Mouse (Mus musculus): ENCODE results near the gene Wsb2. TPM values are rescaled to one million over a fixed set of nuclear protein-coding genes. Genes with fewer than 3 reads are reported as not detected.
A peak's percentile ranks its signal among the peaks of the same experiment; 100 is the strongest.
"Not testable (repeated sequence)": the region's sequence is repeated elsewhere in the genome, so short reads cannot be mapped to it uniquely, and the experiment has no call there.

The Wsb2 gene
- polyA plus RNA-seq, 1 experiment from 2014 or later: 78.0 TPM

GRCm38 (mm10) chr5:117367206-117367605 is 10.1 kb downstream of the Wsb2 start:
- no peak overlapping the region for H3K27ac ChIP-seq
- no peak overlapping the region for H3K4me2 ChIP-seq
- H3K4me1 ChIP-seq: peaks cover 10% of the 10 kb centered on the region
- no peak overlapping the region for H3K4me3 ChIP-seq (replicated peaks)
- H3K36me3 ChIP-seq: peaks cover 32% of the 10 kb centered on the region
- H3K27me3 ChIP-seq (replicated peaks): no peaks in the 10 kb centered on the region
- WGBS: 34% methylated on average over 8 of the region's 8 CpGs
- H3K9me3 ChIP-seq: no peaks in the 10 kb centered on the region
- H3K9ac ChIP-seq: no peak overlapping the region
- ATAC-seq (ENCODE audit: insufficient read depth, low FRiP score, low read depth): no peak

- 82% methylated on average over 10 of the region's 10 CpGs for WGBS
- H3K9me3 ChIP-seq: no peaks in the 10 kb centered on the region
- H3K9ac ChIP-seq: no peak overlapping the region
- H3K27me3 ChIP-seq (replicated peaks): no peaks in the 10 kb centered on the region
- H3K36me3 ChIP-seq: peaks cover 39% of the 10 kb centered on the region
- H3K4me2 ChIP-seq: no peak overlapping the region
- no peak overlapping the region for H3K27ac ChIP-seq
- H3K4me3 ChIP-seq (replicated peaks): no peak overlapping the region
- H3K4me1 ChIP-seq: 0 out of 2 replicates have a peak, but pooled peaks cover 3% of the 10 kb centered on the region
- no peak for ATAC-seq (ENCODE audit: insufficient read depth, low FRiP score, low read depth)
Observed at GRCm38 (mm10) chr5:117370592-117370991, 13.5 kb downstream of the Wsb2 start.

GRCm38 (mm10) chr5:117373418-117373817 is 16.3 kb downstream of the Wsb2 start:
- H3K27me3 ChIP-seq (replicated peaks): no peaks in the 10 kb centered on the region
- WGBS: 90% methylated on average over 9 of the region's 9 CpGs
- no peaks in the 10 kb centered on the region for H3K4me1 ChIP-seq
- no peak overlapping the region for H3K9ac ChIP-seq
- H3K4me3 ChIP-seq (replicated peaks): no peak overlapping the region
- H3K27ac ChIP-seq: no peak overlapping the region
- no peaks in the 10 kb centered on the region for H3K9me3 ChIP-seq
- no peak for ATAC-seq (ENCODE audit: insufficient read depth, low FRiP score, low read depth)
- no peak overlapping the region for H3K4me2 ChIP-seq
- H3K36me3 ChIP-seq: peaks cover 38% of the 10 kb centered on the region

- Histone ChIP-seq H3K9me3 (no peaks in the 10 kb centered on the region), H3K27me3 (replicated peaks) (no peaks in the 10 kb centered on the region), H3K4me3 (replicated peaks) (no peak overlapping the region), H3K27ac (no peak overlapping the region), H3K4me2 (no peak overlapping the region), H3K36me3 (peaks cover 40% of the 10 kb centered on the region), H3K9ac (no peak overlapping the region), H3K4me1 (no peaks in the 10 kb centered on the region)
- WGBS: 84% methylated on average over 7 of the region's 7 CpGs
- ATAC-seq (ENCODE audit: insufficient read depth, low FRiP score, low read depth): no peak
Observed at GRCm38 (mm10) chr5:117374372-117375049, 17.4 kb downstream of the Wsb2 start.

GRCm38 (mm10) chr5:117376331-117376761 is 19.2 kb downstream of the Wsb2 start:
- no peak overlapping the region for H3K4me2 ChIP-seq
- H3K4me1 ChIP-seq: no peaks in the 10 kb centered on the region
- no peaks in the 10 kb centered on the region for H3K9me3 ChIP-seq
- H3K36me3 ChIP-seq: peaks cover 44% of the 10 kb centered on the region
- ATAC-seq (ENCODE audit: insufficient read depth, low FRiP score, low read depth): no peak
- H3K27me3 ChIP-seq (replicated peaks): no peaks in the 10 kb centered on the region
- H3K4me3 ChIP-seq (replicated peaks): no peak overlapping the region
- 78% methylated on average over 11 of the region's 11 CpGs for WGBS
- H3K9ac ChIP-seq: no peak overlapping the region
- H3K27ac ChIP-seq: no peak overlapping the region

GRCm38 (mm10) chr5:117377731-117378130 is 20.6 kb downstream of the Wsb2 start:
- H3K27me3 ChIP-seq (replicated peaks); H3K27ac ChIP-seq; H3K4me2 ChIP-seq; ATAC-seq (ENCODE audit: insufficient read depth, low FRiP score, low read depth); H3K4me1 ChIP-seq; H3K9ac ChIP-seq; H3K4me3 ChIP-seq (replicated peaks); H3K9me3 ChIP-seq: not testable (repeated sequence)
- peaks cover 46% of the 10 kb centered on the region for H3K36me3 ChIP-seq
- 87% methylated on average over 14 of the region's 14 CpGs for WGBS

- H3K36me3 ChIP-seq: peaks cover 54% of the 10 kb centered on the region
- H3K4me1 ChIP-seq: no peaks in the 10 kb centered on the region
- H3K4me3 ChIP-seq (replicated peaks): no peak overlapping the region
- 79% methylated on average over 4 of the region's 4 CpGs for WGBS
- no peaks in the 10 kb centered on the region for H3K9me3 ChIP-seq
- H3K9ac ChIP-seq: no peak overlapping the region
- H3K27me3 ChIP-seq (replicated peaks): no peaks in the 10 kb centered on the region
- H3K4me2 ChIP-seq: no peak overlapping the region
- H3K27ac ChIP-seq: no peak overlapping the region
- no peak for ATAC-seq (ENCODE audit: insufficient read depth, low FRiP score, low read depth)
Observed at GRCm38 (mm10) chr5:117380199-117380598, 23.1 kb downstream of the Wsb2 start.

- H3K4me1 ChIP-seq: no peaks in the 10 kb centered on the region
- no peak overlapping the region for H3K4me2 ChIP-seq
- no peak overlapping the region for H3K27ac ChIP-seq
- H3K4me3 ChIP-seq (replicated peaks): no peak overlapping the region
- peaks cover 55% of the 10 kb centered on the region for H3K36me3 ChIP-seq
- no peak overlapping the region for H3K9ac ChIP-seq
- H3K27me3 ChIP-seq (replicated peaks): no peaks in the 10 kb centered on the region
- 82% methylated on average over 7 of the region's 7 CpGs for WGBS
- ATAC-seq (ENCODE audit: insufficient read depth, low FRiP score, low read depth): no peak
- no peaks in the 10 kb centered on the region for H3K9me3 ChIP-seq
Observed at GRCm38 (mm10) chr5:117381785-117382184, 24.7 kb downstream of the Wsb2 start.

GRCm38 (mm10) chr5:117383198-117383597 is 26.1 kb downstream of the Wsb2 start:
- peaks cover 10% of the 10 kb centered on the region; the same call in 1 of the 2 replicates for H3K4me1 ChIP-seq
- 79% methylated on average over 12 of the region's 12 CpGs for WGBS
- peaks cover 61% of the 10 kb centered on the region for H3K36me3 ChIP-seq
- H3K9me3 ChIP-seq: no peaks in the 10 kb centered on the region
- ATAC-seq (ENCODE audit: insufficient read depth, low FRiP score, low read depth): no peak
- no peak overlapping the region for H3K9ac ChIP-seq
- no peak overlapping the region for H3K27ac ChIP-seq
- H3K4me3 ChIP-seq (replicated peaks): no peak overlapping the region
- no peak overlapping the region for H3K4me2 ChIP-seq
- H3K27me3 ChIP-seq (replicated peaks): no peaks in the 10 kb centered on the region

- H3K9me3 ChIP-seq: no peaks in the 10 kb centered on the region
- H3K4me1 ChIP-seq: peaks cover 14% of the 10 kb centered on the region; the same call in 1 of the 2 replicates
- H3K4me3 ChIP-seq (replicated peaks): peak overlapping the region; percentile 85
- peak overlapping the region; percentile 74 for H3K4me2 ChIP-seq
- H3K9ac ChIP-seq: peak overlapping the region; percentile 88
- WGBS: 5% methylated on average over 16 of the region's 16 CpGs
- 0 out of 2 replicates have a peak, but pooled peaks have one; percentile 33 for ATAC-seq (ENCODE audit: insufficient read depth, low FRiP score, low read depth)
- H3K27ac ChIP-seq: peak overlapping the region; percentile 61; the same call in 1 of the 2 replicates
- H3K27me3 ChIP-seq (replicated peaks): no peaks in the 10 kb centered on the region
- peaks cover 25% of the 10 kb centered on the region; the same call in 1 of the 2 replicates for H3K36me3 ChIP-seq
Observed at GRCm38 (mm10) chr5:117388296-117388751, 31.2 kb downstream of the Wsb2 start.

- peak; percentile 96 for ATAC-seq (ENCODE audit: insufficient read depth, low FRiP score, low read depth)
- H3K36me3 ChIP-seq: peaks cover 20% of the 10 kb centered on the region; the same call in 1 of the 2 replicates
- peak within 1 kb of the TSS; percentile 85 for H3K4me3 ChIP-seq (replicated peaks)
- WGBS: under 1% methylated on average over 44 of the region's 44 CpGs
- no peaks in the 10 kb centered on the region for H3K27me3 ChIP-seq (replicated peaks)
- peak within 1 kb of the TSS; percentile 88 for H3K9ac ChIP-seq
- H3K9me3 ChIP-seq: no peaks in the 10 kb centered on the region
- peaks cover 14% of the 10 kb centered on the region; the same call in 1 of the 2 replicates for H3K4me1 ChIP-seq
- peak within 1 kb of the TSS; percentile 74 for H3K4me2 ChIP-seq
- H3K27ac ChIP-seq: peak within 1 kb of the TSS; percentile 61; the same call in 1 of the 2 replicates
Observed at GRCm38 (mm10) chr5:117388877-117389276, 31.8 kb downstream of the Wsb2 start, which contains the start of gene Rfc5. TSS of gene Rfc5 (minus strand) at chr5:117389047.

GRCm38 (mm10) chr5:117390895-117391294 is 33.8 kb downstream of the Wsb2 start:
- Histone ChIP-seq H3K4me2 (no peak overlapping the region), H3K27ac (no peak overlapping the region), H3K4me1 (peaks cover 14% of the 10 kb centered on the region; the same call in 1 of the 2 replicates), H3K4me3 (replicated peaks) (no peak overlapping the region), H3K36me3 (0 out of 2 replicates have a peak, but pooled peaks cover 7% of the 10 kb centered on the region), H3K9ac (no peak overlapping the region), H3K27me3 (replicated peaks) (no peaks in the 10 kb centered on the region), H3K9me3 (no peaks in the 10 kb centered on the region)
- WGBS: 91% methylated on average over 1 of the region's 1 CpGs
- ATAC-seq (ENCODE audit: insufficient read depth, low FRiP score, low read depth): no peak
